Mouse (Mus musculus): ENCODE measurements around the gene Hyal1.
A peak's percentile ranks its signal among the peaks of the same experiment; 100 is the strongest.

- no peak for TF ChIP-seq POLR2A (IDR thresholded peaks at IDR 0.05; ENCODE audit: control insufficient read depth, extremely low read depth, insufficient read depth, low read length, poor library complexity)
- TF ChIP-seq CTCF (IDR thresholded peaks at IDR 0.05; ENCODE audit: borderline replicate concordance, control insufficient read depth, extremely low read depth, insufficient read depth, low read length, poor library complexity): 0 out of 2 replicates have a peak, but pooled peaks have one; percentile 35
Measured at GRCm38 (mm10) chr9:107551117-107551889, 25.4 kb upstream of the Hyal1 start, which contains the start of gene Rassf1.

Measured in thymus, adult 2 months (tissue).